Mouse (Mus musculus): ENCODE measurements at regions not wholly inside any gene's neighbourhood (a gene's known extent, or its start where the extent isn't known, plus 50 kb on each side); places are given as distances from the start of the nearest gene placed in this dataset.

- DNase-seq: no peak
Observed at GRCm38 (mm10) chr16:52742166-52742565, 288.3 kb upstream of the Alcam start.

GRCm38 (mm10) chr16:52726120-52726844 lies 272.4 kb upstream of the Alcam start:
- DNase-seq: no peak

GRCm38 (mm10) chr16:52718231-52718932 lies 264.5 kb upstream of the Alcam start:
- DNase-seq: no peak

GRCm38 (mm10) chr16:52690272-52690671 lies 236.4 kb upstream of the Alcam start:
- DNase-seq: no peak

- no peak for DNase-seq
Observed at GRCm38 (mm10) chr16:52654825-52655224, 201.0 kb upstream of the Alcam start.

Measured in spleen, adult 18-20 months (tissue).